Mouse (Mus musculus) myocyte (in vitro differentiated cells): ENCODE results near the gene Nos1ap.

Experiments
- CEBPB ChIP-seq: IDR thresholded peaks from 2 replicates; pipeline ENCODE4 v1.6.1; 2011; ENCODE audit warnings: mild to moderate bottlenecking, moderate library complexity; ENCODE audit not compliant: poor library complexity, insufficient read depth, severe bottlenecking
- E2F4 ChIP-seq: IDR thresholded peaks from one replicate; pipeline ENCODE4 v1.6.1; 2011; ENCODE audit warnings: mild to moderate bottlenecking, control low read depth, moderate library complexity; ENCODE audit not compliant: insufficient read depth
- MAX ChIP-seq: IDR thresholded peaks from one replicate; pipeline ENCODE4 v1.6.1; 2011; ENCODE audit warnings: low read depth, mild to moderate bottlenecking, control low read depth
- MYOD1 ChIP-seq, 3 experiments: IDR thresholded peaks; one replicate each; pipeline ENCODE4 v1.6.1; 2011; ENCODE audit warnings: control low read depth in 2 of 3, low read depth in 2 of 3, mild to moderate bottlenecking in 2 of 3, moderate library complexity in 1 of 3; ENCODE audit not compliant: insufficient read length in 2 of 3, control insufficient read depth in 1 of 3
- MYOG ChIP-seq, 3 experiments: IDR thresholded peaks; one replicate each; pipeline ENCODE4 v1.6.1; 2011; ENCODE audit warnings: control low read depth in 2 of 3, low read depth in 2 of 3, mild to moderate bottlenecking in 2 of 3; ENCODE audit not compliant: insufficient read length in 2 of 3, control insufficient read depth in 1 of 3, insufficient read depth in 1 of 3
- POLR2A ChIP-seq: IDR thresholded peaks from one replicate; pipeline ENCODE4 v1.6.1; 2011; ENCODE audit warnings: low read depth, mild to moderate bottlenecking, control low read depth, moderate library complexity; ENCODE audit not compliant: insufficient read length
- POLR2AphosphoS2 ChIP-seq: IDR thresholded peaks from one replicate; pipeline ENCODE4 v1.6.1; 2011; ENCODE audit warnings: low read depth, control low read depth; ENCODE audit not compliant: insufficient read length
- REST ChIP-seq: IDR thresholded peaks from one replicate; pipeline ENCODE4 v1.6.1; 2011; ENCODE audit warnings: mild to moderate bottlenecking, control low read depth, moderate library complexity; ENCODE audit not compliant: insufficient read depth, insufficient read length
- SRF ChIP-seq: IDR thresholded peaks from one replicate; pipeline ENCODE4 v1.6.1; 2011; ENCODE audit warnings: low read depth; ENCODE audit not compliant: control insufficient read depth, insufficient read length
- TCF12 ChIP-seq: IDR thresholded peaks from one replicate; pipeline ENCODE4 v1.6.1; 2011; ENCODE audit warnings: mild to moderate bottlenecking, control low read depth; ENCODE audit not compliant: poor library complexity, insufficient read depth, severe bottlenecking
- TCF3 ChIP-seq: IDR thresholded peaks from one replicate; pipeline ENCODE4 v1.6.1; 2011; ENCODE audit warnings: low read depth, control low read depth; ENCODE audit not compliant: insufficient read length
- USF1 ChIP-seq: IDR thresholded peaks from one replicate; pipeline ENCODE4 v1.6.1; 2011; ENCODE audit warnings: low read depth, mild to moderate bottlenecking, control low read depth, moderate library complexity

DNA sequence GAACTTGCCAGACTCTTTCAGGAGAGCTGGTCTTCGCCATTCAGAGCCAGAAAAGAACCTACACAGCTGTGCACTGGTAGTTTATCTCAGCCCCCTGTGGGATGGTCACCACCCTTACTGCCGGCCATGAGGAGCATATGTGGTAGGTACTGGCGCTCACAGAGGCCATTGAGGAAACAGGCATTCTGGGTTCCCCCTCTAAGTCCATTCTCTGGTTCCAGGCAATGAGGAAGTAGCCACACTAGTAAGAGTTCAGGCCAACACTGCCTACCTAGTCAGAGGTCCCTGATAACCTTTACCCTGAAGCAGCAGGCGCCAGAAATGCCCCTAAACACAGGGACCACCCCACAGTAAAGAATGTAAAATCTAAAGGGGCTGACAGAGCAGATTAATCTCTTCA lies 97.6 kb downstream of the Nos1ap start:
- TF ChIP-seq POLR2A (no peak), MYOG (IDR thresholded peaks at IDR 0.05; ENCODE audit: control insufficient read depth in 1 of 3, insufficient read depth in 1 of 3, insufficient read length in 2 of 3, low read depth in 2 of 3) (no peak), E2F4 (no peak), POLR2AphosphoS2 (no peak), MAX (no peak), REST (no peak), CEBPB (no peak), SRF (no peak), USF1 (no peak), TCF12 (no peak), MYOD1 (IDR thresholded peaks at IDR 0.05; ENCODE audit: control insufficient read depth in 1 of 3, insufficient read length in 2 of 3, low read depth in 2 of 3) (no peak), TCF3 (no peak)
